Mouse (Mus musculus) ZHBTc4 (cell line): ENCODE results near the gene Extl1.
"Not testable (repeated sequence)": the region's sequence is repeated elsewhere in the genome, so short reads cannot be mapped to it uniquely, and the experiment has no call there.

Experiments used
- DNase-seq: peaks from one replicate; pipeline ENCODE4 v3.0.0-alpha.2; 2011; ENCODE audit warnings: low read depth, low spot score

Extl1 gene

DNA sequence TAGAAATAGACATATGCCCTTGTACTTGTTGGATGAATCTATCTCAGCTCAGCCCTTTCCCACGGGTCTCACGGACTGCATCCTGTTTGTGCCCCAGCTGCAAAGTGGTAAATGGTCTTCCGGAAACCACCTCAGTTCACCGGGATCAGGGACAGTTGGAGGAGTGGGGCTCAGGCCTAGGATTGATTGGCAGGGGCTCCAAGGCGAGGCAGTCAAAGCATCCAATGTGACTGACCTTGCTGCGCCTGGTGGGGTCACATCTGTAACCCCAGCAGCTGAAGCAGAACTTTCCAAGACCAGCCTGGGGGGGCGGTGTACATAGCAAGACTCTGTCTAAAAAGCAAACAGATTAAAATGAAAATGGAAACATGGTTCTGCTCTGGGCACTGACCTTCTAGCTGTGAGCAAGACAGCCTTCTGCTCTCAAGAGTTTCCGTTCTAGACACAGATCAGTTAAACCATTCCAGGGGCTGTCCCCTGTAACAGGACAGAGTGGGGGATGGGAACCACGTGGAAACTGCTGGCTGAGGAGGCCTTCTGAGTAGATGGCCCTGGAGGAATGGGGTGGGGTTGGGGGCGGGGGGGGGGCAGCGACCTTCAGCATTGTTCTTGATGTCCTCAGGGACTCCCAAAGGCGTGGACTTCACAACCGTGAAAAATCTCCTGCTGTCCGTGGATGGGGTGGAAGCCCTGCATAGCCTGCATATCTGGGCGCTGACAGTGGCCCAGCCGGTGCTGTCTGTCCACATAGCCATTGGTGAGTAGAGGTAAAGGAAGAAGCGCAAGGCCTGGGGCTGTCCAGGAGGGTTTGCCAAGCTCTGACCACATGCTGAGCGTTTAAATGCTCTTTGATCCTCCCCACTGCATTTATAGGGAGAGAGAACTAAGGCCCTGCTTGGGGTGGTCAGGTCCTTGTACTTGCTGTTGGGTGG is 32.1 kb downstream of the Extl1 start:
- DNase-seq, result peak; percentile 88

- DNase-seq, result peak; percentile 78
Observed at GRCm38 (mm10) chr4:134350641-134351040, 33.0 kb downstream of the Extl1 start.

- peak; percentile 76 for DNase-seq
Observed at GRCm38 (mm10) chr4:134349829-134350228, 33.8 kb downstream of the Extl1 start.

DNA sequence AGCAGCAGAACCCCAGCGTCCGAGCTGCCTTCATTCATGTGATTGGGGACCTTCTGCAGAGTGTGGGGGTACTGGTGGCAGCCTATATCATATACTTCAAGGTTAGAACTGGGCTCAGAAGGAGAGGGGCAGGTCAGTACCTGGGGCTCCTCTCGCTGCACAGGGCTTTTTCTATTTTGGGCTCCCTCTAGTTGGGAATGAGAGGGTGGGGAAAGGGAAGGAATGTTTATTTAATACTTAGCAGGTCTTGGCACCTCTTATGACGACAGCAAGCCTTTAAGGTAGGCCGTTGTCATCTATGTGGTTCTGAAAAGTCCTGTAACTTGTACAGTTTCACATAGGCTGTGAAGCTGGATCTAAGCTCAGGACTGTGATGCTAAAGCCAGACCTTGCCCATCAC is 35.1 kb downstream of the Extl1 start:
- DNase-seq, result no peak

DNA sequence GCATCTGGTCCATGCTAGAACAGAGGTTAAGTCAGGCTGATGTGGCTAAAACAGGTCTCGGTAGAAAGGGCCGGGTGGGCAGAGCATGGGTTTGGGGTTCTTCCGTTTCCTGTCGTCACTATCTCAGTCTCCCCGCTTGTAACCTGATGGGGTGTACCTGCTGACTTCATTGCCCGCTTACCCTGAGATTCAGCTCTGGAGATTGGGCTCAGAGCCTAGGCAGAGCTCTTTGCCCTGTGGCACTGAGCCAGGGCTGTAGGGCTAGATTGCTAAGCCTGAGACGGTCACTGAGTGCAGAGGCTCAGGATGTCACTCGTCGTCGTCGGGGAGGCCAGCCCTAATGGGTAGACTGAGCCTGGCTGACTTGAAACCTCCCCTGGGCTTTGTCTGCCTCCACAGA is 35.6 kb downstream of the Extl1 start:
- no peak for DNase-seq

DNA sequence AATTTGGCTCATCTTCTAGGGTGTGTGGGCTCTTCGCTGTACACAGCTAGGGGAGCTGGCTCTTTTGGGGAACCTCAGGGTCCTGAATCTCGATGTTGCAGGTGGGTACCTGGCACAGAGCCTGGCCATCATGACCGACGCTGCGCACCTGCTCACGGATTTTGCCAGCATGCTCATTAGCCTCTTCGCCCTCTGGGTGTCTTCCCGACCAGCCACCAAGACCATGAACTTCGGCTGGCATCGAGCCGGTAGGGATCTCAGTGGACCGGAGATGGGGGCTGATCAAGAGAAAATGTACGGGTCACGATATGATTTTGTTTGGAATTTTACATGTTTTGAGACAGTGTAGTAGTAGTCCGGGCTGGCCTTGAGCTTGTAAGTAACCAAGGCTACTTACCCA is 37.8 kb downstream of the Extl1 start:
- DNase-seq, result no peak

- no peak for DNase-seq
Observed at GRCm38 (mm10) chr4:134344620-134345019, 39.0 kb downstream of the Extl1 start.

DNA sequence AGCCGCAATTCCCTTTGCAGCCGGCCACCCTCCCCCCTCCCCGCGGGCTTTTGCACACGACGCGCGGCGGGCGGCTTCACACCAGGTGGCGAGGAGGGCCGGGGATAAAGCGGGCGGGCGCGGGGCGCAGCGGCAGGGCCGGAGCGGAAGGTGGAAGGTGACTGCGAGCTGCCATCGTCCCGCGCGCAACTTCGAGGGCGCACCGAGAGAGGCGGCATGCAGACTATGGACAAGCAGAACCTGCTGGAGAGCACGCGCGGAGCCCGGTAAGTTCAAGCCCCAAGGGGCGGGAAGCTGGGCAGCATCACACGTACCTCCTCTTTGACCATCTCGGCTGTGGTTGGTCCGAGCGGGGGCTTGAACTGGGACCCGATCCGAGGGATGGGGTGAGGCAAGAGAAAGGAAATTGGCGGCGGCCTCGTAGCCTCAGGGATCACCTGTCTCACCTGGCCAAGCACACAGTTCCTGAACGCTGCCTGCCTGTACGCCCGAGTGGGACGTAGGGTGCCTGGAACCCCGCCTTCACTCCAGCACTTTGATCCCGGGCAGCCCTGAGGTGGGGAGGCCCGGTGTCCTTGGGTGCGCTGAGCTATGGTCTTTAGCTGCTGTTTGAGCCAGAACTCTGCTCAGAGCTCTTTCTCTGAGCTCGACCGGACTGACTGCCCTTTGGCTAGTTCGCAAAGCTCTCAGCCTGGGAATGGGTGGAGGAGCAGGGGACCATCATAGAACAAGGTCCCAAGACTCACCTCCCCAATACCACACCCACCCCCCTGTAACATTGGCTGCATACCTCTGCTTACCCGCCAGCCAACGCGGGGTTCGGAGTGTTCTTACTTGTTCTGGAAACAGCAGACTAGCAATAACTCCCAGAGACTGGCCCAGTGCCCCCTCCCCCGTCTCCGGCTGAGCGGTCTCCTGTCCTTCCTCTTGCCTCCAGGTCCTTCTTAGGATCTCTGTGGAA is 40.3 kb downstream of the Extl1 start, which contains the start of gene Slc30a2:
TSS of gene Slc30a2 (plus strand) at position 111 of the 961 bp plus-strand sequence.
- DNase-seq, result peak; percentile 84

DNA sequence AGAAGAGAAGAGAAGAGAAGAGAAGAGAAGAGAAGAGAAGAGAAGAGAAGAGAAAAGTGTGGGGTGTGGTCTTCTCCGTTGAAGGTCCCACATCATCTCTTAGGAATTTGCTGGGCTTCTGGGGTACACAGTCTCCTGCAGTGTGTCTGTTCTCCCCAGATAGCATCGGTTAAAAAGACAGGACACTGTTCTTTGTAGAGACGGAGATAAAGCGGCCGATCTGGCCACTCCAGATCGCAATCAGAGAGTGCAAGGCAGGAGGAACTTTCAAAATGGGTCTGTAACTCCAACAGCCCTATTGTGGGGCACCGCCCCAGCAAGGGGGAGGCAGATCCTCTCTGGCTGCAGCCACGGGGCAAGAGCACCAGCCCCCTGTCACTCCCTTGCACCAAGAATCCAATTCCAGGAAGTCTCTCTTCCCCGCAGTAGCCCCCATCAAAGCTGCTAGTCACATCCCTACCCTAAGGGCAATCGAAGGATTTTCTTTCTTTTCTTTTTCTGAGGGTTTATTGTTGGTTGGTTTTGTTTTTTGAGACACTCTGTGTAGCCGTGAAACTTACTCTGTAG is 41.4 kb downstream of the Extl1 start:
- peak; percentile 65 for DNase-seq

DNA sequence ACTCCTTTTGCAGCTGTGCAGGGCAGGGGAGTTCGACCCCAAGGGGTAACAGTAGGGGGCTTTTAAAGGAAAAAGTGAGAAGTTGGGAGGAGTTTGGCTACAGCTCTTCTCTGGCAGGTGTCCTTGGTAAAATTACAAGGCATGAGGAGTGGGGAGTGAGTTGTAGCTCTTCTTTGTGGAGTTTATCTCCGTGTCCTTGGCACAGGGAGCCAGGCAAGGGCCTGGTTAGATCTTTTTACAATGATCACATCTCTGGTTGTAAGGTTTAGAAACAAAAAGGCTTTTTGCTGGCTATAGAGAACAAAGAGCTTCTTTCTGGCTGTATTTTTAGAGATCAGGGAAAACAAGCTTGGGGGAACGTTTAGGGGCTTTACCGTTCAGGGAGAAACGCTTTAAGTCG is 42.4 kb downstream of the Extl1 start:
- not testable (repeated sequence) for DNase-seq

DNA sequence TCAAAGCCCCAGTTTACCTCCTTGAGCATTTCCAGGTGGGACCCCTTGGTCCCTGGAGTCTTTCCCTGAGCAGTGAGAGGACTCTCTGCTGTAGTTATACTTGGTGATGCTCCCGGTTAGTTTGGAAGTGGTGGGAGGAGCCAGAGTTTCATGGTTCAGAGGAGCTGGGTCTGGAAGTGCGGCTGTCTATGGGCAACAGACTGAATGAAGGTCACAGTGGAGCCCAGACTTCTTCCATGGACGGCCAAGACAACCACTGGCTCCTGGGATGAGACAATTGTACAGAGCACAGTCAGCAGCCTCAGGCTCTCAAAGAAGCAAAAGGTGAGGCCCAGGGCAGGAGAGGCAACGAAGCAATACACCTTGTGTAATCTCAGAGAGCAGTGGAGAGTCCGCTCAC is 53.4 kb downstream of the Extl1 start:
- peak; percentile 30 for DNase-seq

- DNase-seq, result no peak
Observed at GRCm38 (mm10) chr4:134328832-134329231, 54.8 kb downstream of the Extl1 start.

DNA sequence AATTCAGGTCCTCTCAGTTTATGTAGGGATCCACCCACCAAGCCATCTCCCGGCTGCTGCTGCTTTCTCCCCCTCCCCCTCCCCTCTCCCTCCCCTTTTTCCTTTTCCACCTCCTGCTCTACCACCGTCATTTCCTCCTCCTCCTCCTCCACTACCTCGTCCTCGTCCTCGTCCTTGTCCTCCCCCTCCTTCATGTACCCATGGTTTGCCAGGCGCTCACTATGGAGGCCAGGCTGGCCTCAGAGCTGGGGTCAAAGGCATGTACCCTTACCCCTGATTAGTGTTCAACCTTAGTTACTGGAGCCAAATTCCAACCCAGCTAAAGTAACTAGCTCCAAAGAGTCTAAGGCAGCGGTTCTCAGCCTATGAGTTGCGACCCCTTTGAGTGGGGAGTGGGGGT is 55.5 kb downstream of the Extl1 start:
- DNase-seq, result no peak

DNA sequence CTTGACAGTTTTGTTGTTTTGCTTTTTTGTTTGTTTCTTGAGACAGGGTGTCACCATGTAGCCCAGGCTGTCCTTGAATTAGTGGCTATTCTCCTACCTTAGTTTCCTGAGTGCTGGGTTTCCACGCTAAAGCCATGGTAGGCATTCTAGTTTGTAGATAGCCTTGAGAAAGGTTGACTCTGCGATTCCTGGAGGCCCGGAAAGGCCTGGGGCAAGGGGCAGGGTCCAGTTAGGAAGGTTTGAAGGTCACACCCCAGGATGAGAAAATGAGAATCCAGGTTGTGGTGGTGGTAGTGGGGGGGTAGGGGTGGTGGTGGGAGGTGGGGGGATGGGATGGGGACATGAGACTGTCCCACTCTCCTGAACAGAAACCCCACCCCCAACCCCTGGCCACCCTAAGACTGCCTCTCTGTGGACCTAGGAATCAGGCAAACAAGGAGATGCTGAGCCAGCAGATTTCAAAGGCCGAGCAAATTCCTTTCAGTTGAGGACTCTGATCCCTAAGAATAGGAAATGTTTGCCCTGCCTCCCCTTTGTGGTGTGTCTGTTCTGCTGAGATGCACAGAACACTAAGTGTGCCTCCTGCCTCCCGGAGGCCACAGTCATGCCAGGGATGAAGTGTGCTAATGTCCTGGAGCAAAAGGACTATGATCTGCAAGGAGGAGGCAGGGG is 56.7 kb downstream of the Extl1 start:
- peak; percentile 89 for DNase-seq

- DNase-seq, result no peak
Observed at GRCm38 (mm10) chr4:134324655-134325054, 59.0 kb downstream of the Extl1 start.

GRCm38 (mm10) chr4:134321524-134321923 is 62.1 kb downstream of the Extl1 start:
- peak; percentile 76 for DNase-seq

GRCm38 (mm10) chr4:134319674-134320073 is 64.0 kb downstream of the Extl1 start:
- DNase-seq, result no peak

DNA sequence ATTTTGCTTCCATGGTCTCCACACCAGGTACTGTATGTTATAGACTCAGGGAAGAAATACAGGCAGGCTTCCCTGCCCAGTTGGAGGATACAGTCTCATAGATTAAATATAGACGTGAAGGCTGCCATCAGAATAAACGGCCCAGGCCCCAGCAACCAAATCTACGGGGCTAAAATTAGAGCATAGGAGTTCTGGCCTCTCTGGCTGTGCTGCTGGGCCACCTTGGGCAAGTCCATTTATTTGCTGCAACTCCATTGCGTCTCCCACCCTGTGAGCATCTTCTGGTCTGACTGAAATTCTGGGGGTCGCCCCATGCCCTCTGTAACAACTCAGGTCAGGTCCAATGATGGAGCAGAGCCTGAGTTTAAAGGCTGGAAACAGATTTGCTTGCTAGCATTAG is 64.6 kb downstream of the Extl1 start:
- no peak for DNase-seq

- DNase-seq, result peak; percentile 89
Observed at GRCm38 (mm10) chr4:134316390-134316789, 67.3 kb downstream of the Extl1 start.

DNA sequence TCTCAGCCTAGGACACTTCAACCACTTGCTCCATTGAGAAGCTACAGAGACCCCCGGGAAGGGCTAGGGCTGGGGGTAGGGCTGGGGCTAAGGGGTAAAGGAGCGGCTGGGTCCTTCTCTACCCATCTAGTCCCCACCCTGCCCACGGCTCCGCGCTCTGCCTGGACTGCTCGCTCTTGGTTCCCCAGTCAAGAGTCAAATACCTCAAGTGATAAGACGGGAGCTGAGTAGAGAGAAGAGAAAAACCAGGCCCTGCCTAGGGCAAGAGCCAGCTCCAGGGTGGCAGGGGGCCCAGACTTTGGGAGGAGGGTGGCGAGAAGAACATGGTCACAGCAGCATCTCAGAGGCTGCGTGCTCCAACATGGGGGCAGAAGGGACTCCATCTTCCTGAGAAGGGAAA is 68.2 kb downstream of the Extl1 start:
- no peak for DNase-seq

DNA sequence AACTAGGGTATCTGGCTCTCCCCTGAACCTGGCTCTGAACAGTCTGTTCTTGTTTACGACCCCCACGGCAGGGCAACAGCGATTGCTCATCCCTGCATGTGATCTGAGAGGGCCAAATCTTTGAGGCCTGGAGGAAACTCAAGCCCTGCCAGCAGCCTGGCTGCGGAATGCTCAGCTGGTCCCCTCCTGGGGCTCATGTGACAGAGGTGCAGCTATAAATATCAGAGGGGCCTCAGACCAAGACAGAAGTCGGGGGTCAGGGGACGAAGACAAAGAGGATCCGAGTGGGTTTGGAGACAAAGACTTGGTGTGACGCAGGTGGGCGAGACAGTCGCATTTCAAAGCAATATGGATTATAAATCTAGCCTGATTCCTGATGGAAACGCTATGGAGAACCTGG is 68.8 kb downstream of the Extl1 start, which contains the start of gene Trim63:
TSS of gene Trim63 (plus strand) at position 245 of the 400 bp plus-strand sequence.
- no peak for DNase-seq
